Mouse (Mus musculus): ENCODE measurements around the gene Tmem144. TPM values are rescaled to one million over a fixed set of nuclear protein-coding genes. Genes with fewer than 3 reads are reported as not detected.

Gene Tmem144
- 0.95 and 1.8 TPM in 2 replicates for polyA plus RNA-seq (2012; rRNA removed)

GRCm38 (mm10) chr3:79852654-79853166 is at the start of gene Tmem144:
Tmem144 (minus strand) TSS chr3:79852773.

GRCm38 (mm10) chr3:79884305-79884704 is 31.7 kb upstream of the Tmem144 start, which contains the start of gene Fam198b:
Fam198b (plus strand) TSS chr3:79884533.

Other genes with a start within 250 kb of the Tmem144 start
- 11.5 and 14.5 TPM in 2 replicates for gene 4930579G24Rik, start 223.7 kb downstream of the Tmem144 start, polyA plus RNA-seq (2012; rRNA removed)
- gene Etfdh, start 223.3 kb downstream of the Tmem144 start, polyA plus RNA-seq (2012; rRNA removed): 30.3 and 35.8 TPM in 2 replicates
- 0.30 and 0.87 TPM in 2 replicates for gene Rxfp1, start 114.9 kb downstream of the Tmem144 start, polyA plus RNA-seq (2012; rRNA removed)
- gene Fam198b, start 31.8 kb upstream of the Tmem144 start, polyA plus RNA-seq (2012; rRNA removed): 1.5 and 5.6 TPM in 2 replicates

Data from central nervous system, embryonic 11.5 days (tissue).